Mouse (Mus musculus): ENCODE results near the gene Gm37240. TPM values are rescaled to one million over a fixed set of nuclear protein-coding genes. Genes with fewer than 3 reads are reported as not detected.
A peak's percentile ranks its signal among the peaks of the same experiment; 100 is the strongest.

Gene Gm37240
- polyA plus RNA-seq, 1 experiment from 2014 or later: not detected

DNA sequence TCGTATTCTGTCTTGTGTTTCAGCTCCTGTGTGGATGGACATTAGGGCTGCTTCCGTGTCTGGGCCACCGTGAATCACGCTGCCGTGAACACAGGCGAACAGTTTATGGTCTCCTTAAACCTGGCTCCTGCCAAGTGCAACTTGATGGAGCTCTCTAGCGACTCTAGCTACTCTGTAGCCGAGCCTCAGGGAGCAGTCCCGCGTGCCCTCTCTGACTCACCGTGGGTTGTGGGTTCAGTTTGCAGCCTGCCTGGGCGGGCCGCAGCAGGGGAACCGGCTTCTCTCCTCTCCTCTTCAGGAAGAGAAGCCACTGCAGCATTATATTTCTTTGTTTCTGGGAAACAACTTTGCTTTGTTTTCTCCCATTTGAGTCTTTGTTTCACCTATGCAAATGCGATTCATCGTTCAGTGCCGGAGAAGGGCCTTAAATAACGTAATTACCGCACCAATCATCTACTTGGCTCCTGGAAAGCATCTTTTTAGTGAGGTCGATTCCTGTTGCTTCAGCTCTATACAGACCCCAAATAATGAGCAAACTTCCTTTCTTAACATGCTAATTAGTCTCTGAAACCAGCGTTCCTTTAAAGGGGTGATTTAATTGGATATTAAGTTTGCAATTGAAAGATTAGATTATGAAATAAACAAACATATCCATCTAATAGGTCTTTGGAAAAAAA, 806.3 kb downstream of the Gm37240 start:
- Histone ChIP-seq H3K27me3 (no peaks in the 10 kb centered on the region), H3K9ac (no peak overlapping the region), H3K4me1 (replicated peaks) (peaks cover 4% of the 10 kb centered on the region; the same call in 1 of the 2 replicates), H3K9me3 (no peaks in the 10 kb centered on the region), H3K27ac (replicated peaks) (no peak overlapping the region), H3K4me2 (0 out of 2 replicates have a peak overlapping the region, but pooled peaks have one; percentile 5), H3K4me3 (no peak overlapping the region), H3K36me3 (no peaks in the 10 kb centered on the region)
- WGBS: 49% methylated on average over 21 of the region's 21 CpGs
- no peak for ATAC-seq (ENCODE audit: low read depth)

DNA sequence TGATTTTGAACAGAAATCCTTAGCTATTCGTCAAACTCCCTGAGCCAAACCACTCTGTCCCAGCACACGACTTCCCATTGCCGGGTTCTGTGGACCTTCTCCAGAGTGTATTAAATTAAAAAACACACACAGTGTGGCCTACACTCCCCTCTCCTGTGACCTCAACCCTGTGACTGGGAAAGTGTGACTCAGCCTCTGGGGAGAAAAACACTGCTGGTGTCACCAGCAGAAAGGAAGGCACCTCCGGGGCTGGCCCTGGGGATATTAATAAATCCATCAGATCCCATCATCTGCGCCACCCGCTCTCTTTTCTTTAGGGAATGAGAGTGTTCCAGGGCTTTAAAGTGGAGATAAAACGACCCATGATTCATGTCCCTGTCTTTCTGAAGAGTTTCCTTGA, 823.2 kb downstream of the Gm37240 start:
- H3K9me3 ChIP-seq: no peaks in the 10 kb centered on the region
- no peaks in the 10 kb centered on the region for H3K36me3 ChIP-seq
- peaks cover 10% of the 10 kb centered on the region for H3K4me1 ChIP-seq (replicated peaks)
- 32% methylated on average over 7 of the region's 7 CpGs for WGBS
- no peak for ATAC-seq (ENCODE audit: low read depth)
- no peak overlapping the region for H3K27ac ChIP-seq (replicated peaks)
- H3K4me2 ChIP-seq: no peak overlapping the region
- no peaks in the 10 kb centered on the region for H3K27me3 ChIP-seq
- H3K4me3 ChIP-seq: no peak overlapping the region
- no peak overlapping the region for H3K9ac ChIP-seq

DNA sequence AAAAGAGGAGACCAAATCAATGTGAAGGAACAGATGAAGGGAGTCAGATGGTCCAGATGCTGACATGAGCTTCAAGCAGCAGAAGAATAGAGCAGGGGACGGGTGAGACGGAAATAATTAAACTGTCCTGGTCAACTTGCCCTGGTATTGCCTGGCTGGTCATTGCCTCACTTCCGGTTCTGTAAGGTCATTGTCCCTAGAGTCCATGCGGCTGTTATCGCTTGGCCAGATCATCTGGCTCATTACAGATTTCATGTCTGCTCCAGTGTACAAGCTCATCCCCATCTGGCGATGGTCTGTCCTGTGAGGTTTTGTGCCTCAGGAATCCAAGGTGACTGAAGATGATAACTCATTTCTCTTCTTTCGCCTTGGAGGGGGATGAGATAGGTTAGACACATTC, 827.2 kb downstream of the Gm37240 start:
- Histone ChIP-seq H3K9me3 (no peaks in the 10 kb centered on the region), H3K4me1 (replicated peaks) (peaks cover 10% of the 10 kb centered on the region), H3K36me3 (no peaks in the 10 kb centered on the region), H3K9ac (no peak overlapping the region), H3K4me2 (no peak overlapping the region), H3K4me3 (no peak overlapping the region), H3K27me3 (no peaks in the 10 kb centered on the region), H3K27ac (replicated peaks) (no peak overlapping the region)
- 92% methylated on average over 7 of the region's 7 CpGs for WGBS
- no peak for ATAC-seq (ENCODE audit: low read depth)

- Histone ChIP-seq H3K4me1 (replicated peaks) (no peaks in the 10 kb centered on the region), H3K27ac (replicated peaks) (no peak overlapping the region), H3K27me3 (no peaks in the 10 kb centered on the region), H3K4me3 (no peak overlapping the region), H3K9ac (no peak overlapping the region), H3K36me3 (no peaks in the 10 kb centered on the region), H3K4me2 (no peak overlapping the region), H3K9me3 (no peaks in the 10 kb centered on the region)
- WGBS: 71% methylated on average over 6 of the region's 6 CpGs
- ATAC-seq (ENCODE audit: low read depth): no peak
These were observed 830.1 kb downstream of the Gm37240 start for GRCm38 (mm10) chr3:85057245-85057644.

- WGBS: 87% methylated on average over 4 of the region's 4 CpGs
- Histone ChIP-seq H3K9me3 (no peaks in the 10 kb centered on the region), H3K27me3 (no peaks in the 10 kb centered on the region), H3K9ac (no peak overlapping the region), H3K4me2 (no peak overlapping the region), H3K4me1 (replicated peaks) (no peaks in the 10 kb centered on the region), H3K27ac (replicated peaks) (no peak overlapping the region), H3K36me3 (no peaks in the 10 kb centered on the region), H3K4me3 (no peak overlapping the region)
- ATAC-seq (ENCODE audit: low read depth): no peak
These were observed 833.8 kb downstream of the Gm37240 start for GRCm38 (mm10) chr3:85053526-85053925.

DNA sequence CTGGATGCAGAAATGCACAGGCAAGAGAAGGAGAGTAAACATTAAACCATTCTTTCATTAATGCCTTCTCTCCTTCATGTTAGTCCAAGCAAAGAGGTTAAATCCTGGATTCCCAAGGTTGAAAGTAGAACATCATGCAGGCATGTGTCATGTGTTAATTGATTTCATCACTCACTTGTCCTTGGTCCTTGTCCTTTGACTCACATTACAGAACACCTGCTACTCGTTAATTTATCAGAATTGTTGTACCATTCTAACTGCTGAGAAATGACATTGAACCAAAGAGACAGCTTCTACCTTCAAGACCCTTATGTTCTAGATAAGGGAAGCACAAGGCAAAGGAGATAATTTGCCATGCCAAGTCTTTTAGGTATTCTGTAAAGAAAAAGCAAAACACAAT, 835.1 kb downstream of the Gm37240 start:
- Histone ChIP-seq H3K36me3 (no peaks in the 10 kb centered on the region), H3K27me3 (no peaks in the 10 kb centered on the region), H3K4me2 (no peak overlapping the region), H3K9ac (no peak overlapping the region), H3K9me3 (no peaks in the 10 kb centered on the region), H3K27ac (replicated peaks) (no peak overlapping the region), H3K4me3 (no peak overlapping the region), H3K4me1 (replicated peaks) (no peaks in the 10 kb centered on the region)
- WGBS: 84% methylated on average over 1 of the region's 1 CpGs
- no peak for ATAC-seq (ENCODE audit: low read depth)

GRCm38 (mm10) chr3:85048569-85048968, 838.7 kb downstream of the Gm37240 start:
- Histone ChIP-seq H3K4me2 (no peak overlapping the region), H3K27ac (replicated peaks) (no peak overlapping the region), H3K9me3 (0 out of 2 replicates have a peak, but pooled peaks cover 2% of the 10 kb centered on the region), H3K4me1 (replicated peaks) (no peaks in the 10 kb centered on the region), H3K36me3 (no peaks in the 10 kb centered on the region), H3K9ac (no peak overlapping the region), H3K4me3 (no peak overlapping the region), H3K27me3 (no peaks in the 10 kb centered on the region)
- WGBS: 95% methylated on average over 5 of the region's 5 CpGs
- ATAC-seq (ENCODE audit: low read depth): no peak

DNA sequence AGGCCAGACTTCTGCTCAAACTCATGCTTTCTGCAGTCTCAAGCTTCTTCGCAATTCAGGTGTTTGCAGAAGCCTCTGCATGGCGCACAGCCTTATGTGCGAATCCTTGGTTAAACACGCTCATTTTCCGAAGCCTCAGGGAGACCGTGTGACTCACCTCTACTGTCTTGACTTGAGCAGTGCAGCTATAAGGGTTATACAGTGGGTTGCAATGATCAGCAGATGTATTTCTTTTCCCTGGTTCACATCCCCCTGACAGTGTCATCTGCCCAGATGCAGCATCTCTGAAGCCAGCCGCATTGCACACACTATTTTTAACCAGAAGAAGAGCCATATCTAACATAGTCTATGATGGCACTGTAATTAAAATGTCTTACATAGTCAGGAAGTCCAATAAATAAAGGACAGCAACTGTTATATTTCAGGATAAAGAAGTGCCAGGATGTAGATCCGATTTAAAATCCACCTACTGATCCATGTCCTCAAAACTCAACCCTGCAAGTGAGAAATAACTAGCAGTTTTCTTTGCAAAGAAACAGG, 843.6 kb downstream of the Gm37240 start:
- Histone ChIP-seq H3K36me3 (no peaks in the 10 kb centered on the region), H3K4me2 (no peak overlapping the region), H3K9me3 (0 out of 2 replicates have a peak, but pooled peaks cover 2% of the 10 kb centered on the region), H3K27me3 (no peaks in the 10 kb centered on the region), H3K27ac (replicated peaks) (no peak overlapping the region), H3K4me1 (replicated peaks) (no peaks in the 10 kb centered on the region), H3K9ac (no peak overlapping the region), H3K4me3 (no peak overlapping the region)
- ATAC-seq (ENCODE audit: low read depth): no peak
- WGBS: 97% methylated on average over 8 of the region's 8 CpGs

- H3K9ac ChIP-seq: no peak overlapping the region
- no peak overlapping the region for H3K4me3 ChIP-seq
- no peak overlapping the region for H3K4me2 ChIP-seq
- no peak for ATAC-seq (ENCODE audit: low read depth)
- H3K36me3 ChIP-seq: no peaks in the 10 kb centered on the region
- 90% methylated on average over 4 of the region's 4 CpGs for WGBS
- H3K4me1 ChIP-seq (replicated peaks): no peaks in the 10 kb centered on the region
- no peaks in the 10 kb centered on the region for H3K27me3 ChIP-seq
- H3K9me3 ChIP-seq: 0 out of 2 replicates have a peak, but pooled peaks cover 2% of the 10 kb centered on the region
- no peak overlapping the region for H3K27ac ChIP-seq (replicated peaks)
These were observed 845.2 kb downstream of the Gm37240 start for GRCm38 (mm10) chr3:85042126-85042525.

GRCm38 (mm10) chr3:85029141-85029540, 858.2 kb downstream of the Gm37240 start:
- Histone ChIP-seq H3K4me1 (replicated peaks) (peaks cover 11% of the 10 kb centered on the region; the same call in 1 of the 2 replicates), H3K9me3 (peaks cover 6% of the 10 kb centered on the region; the same call in 1 of the 2 replicates), H3K27ac (replicated peaks) (no peak overlapping the region), H3K27me3 (no peaks in the 10 kb centered on the region), H3K4me3 (no peak overlapping the region), H3K36me3 (no peaks in the 10 kb centered on the region), H3K4me2 (no peak overlapping the region), H3K9ac (no peak overlapping the region)
- 81% methylated on average over 1 of the region's 1 CpGs for WGBS
- ATAC-seq (ENCODE audit: low read depth): no peak

DNA sequence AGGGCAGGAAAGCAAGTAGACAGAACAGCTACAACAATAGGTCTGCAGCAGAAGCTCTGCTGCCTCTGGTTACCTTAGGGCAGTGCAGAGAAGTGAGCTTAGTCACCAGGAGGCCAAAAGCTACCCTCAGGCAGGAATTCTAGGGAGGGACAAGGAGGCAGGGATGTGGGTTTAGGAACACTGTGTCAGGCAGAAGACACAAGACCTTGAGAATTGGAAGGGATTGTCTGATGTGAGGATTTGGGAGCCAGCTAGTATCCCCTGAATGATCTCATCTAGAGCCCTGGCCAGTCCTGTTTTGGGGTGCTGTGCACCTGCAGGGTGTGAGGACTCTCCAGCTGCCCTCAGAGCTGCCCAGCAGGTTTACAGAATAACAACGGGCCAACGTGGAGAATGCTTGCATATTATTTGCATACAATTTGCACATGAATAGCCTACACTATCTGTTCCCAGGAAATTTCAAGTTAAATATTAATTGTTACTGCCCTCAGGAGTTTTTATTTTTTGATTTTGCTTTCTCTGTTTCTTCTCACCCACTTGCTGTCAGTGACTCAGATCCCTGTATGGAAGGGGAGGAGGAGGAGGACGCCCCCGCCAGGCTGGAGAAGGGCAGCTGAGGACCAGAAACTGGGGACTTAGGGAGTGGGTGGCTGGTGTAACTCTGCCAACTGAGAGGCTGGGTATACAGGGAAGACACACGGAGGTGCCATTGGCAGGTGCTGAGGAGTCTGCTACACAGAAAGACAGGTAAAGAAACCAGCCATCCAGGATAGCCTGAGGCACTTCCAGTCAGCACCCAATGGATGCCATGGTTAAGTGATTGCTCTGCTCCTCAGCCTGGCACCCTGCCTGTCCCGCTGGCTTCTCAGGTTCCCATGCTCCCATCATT, 862.3 kb downstream of the Gm37240 start:
- no peaks in the 10 kb centered on the region for H3K27me3 ChIP-seq
- peaks cover 11% of the 10 kb centered on the region; the same call in 1 of the 2 replicates for H3K4me1 ChIP-seq (replicated peaks)
- no peak overlapping the region for H3K4me3 ChIP-seq
- 27% methylated on average over 6 of the region's 6 CpGs for WGBS
- no peak overlapping the region for H3K9ac ChIP-seq
- H3K36me3 ChIP-seq: no peaks in the 10 kb centered on the region
- H3K27ac ChIP-seq (replicated peaks): no peak overlapping the region
- no peak for ATAC-seq (ENCODE audit: low read depth)
- H3K9me3 ChIP-seq: no peaks in the 10 kb centered on the region
- H3K4me2 ChIP-seq: no peak overlapping the region

- Histone ChIP-seq H3K4me1 (replicated peaks) (peaks cover 11% of the 10 kb centered on the region; the same call in 1 of the 2 replicates), H3K4me3 (no peak overlapping the region), H3K36me3 (no peaks in the 10 kb centered on the region), H3K27ac (replicated peaks) (no peak overlapping the region), H3K9ac (no peak overlapping the region), H3K9me3 (no peaks in the 10 kb centered on the region), H3K27me3 (no peaks in the 10 kb centered on the region), H3K4me2 (no peak overlapping the region)
- 82% methylated on average over 2 of the region's 2 CpGs for WGBS
- no peak for ATAC-seq (ENCODE audit: low read depth)
These were observed 863.1 kb downstream of the Gm37240 start for GRCm38 (mm10) chr3:85024237-85024636.

All from neural tube, embryonic 13.5 days (tissue).